Mouse (Mus musculus) left cerebral cortex, adult 8-10 months (tissue): ENCODE measurements around the gene Bcl11b. TPM values are rescaled to one million over a fixed set of nuclear protein-coding genes. Genes with fewer than 3 reads are reported as not detected.

Experiments
- DNase-seq, 2 experiments: peaks; one replicate each; pipeline ENCODE4 v3.0.0; 2022; ENCODE audit warnings: low spot score in 2 of 2
- total RNA-seq, 4 experiments: library from RNA; stranded (reverse); gene quantifications; 2 replicates each; pipeline ENCODE4 v1.2.4; 2022

Bcl11b gene
- total RNA-seq, 4 experiments from 2014 or later, result 82.0 to 102 (median 95.3) TPM

GRCm38 (mm10) chr12:107998746-107999145, 4.7 kb downstream of the Bcl11b start:
- peak in 1 of 2 experiments; percentile 68 for DNase-seq

GRCm38 (mm10) chr12:107997901-107998300, 5.5 kb downstream of the Bcl11b start:
- no peak for DNase-seq

- DNase-seq, result no peak
Observed at GRCm38 (mm10) chr12:107997241-107997640, 6.2 kb downstream of the Bcl11b start.

- DNase-seq, result no peak
Observed at GRCm38 (mm10) chr12:107996773-107997172, 6.6 kb downstream of the Bcl11b start.

GRCm38 (mm10) chr12:107996216-107996615, 7.2 kb downstream of the Bcl11b start:
- DNase-seq, result no peak

- DNase-seq, result no peak
Observed at GRCm38 (mm10) chr12:107994421-107994820, 9.0 kb downstream of the Bcl11b start.

GRCm38 (mm10) chr12:107993029-107993428, 10.4 kb downstream of the Bcl11b start:
- no peak for DNase-seq

- DNase-seq, result no peak
Observed at GRCm38 (mm10) chr12:107991191-107991590, 12.2 kb downstream of the Bcl11b start.

GRCm38 (mm10) chr12:107983211-107983610, 20.2 kb downstream of the Bcl11b start:
- DNase-seq, result no peak

GRCm38 (mm10) chr12:107982306-107982705, 21.1 kb downstream of the Bcl11b start:
- no peak for DNase-seq

GRCm38 (mm10) chr12:107981231-107981630, 22.2 kb downstream of the Bcl11b start:
- no peak for DNase-seq

- DNase-seq, result no peak
Observed at GRCm38 (mm10) chr12:107980261-107980961, 23.0 kb downstream of the Bcl11b start.

GRCm38 (mm10) chr12:107979710-107980260, 23.6 kb downstream of the Bcl11b start:
- no peak for DNase-seq

- no peak for DNase-seq
Observed at GRCm38 (mm10) chr12:107978736-107979255, 24.6 kb downstream of the Bcl11b start.

GRCm38 (mm10) chr12:107978063-107978462, 25.3 kb downstream of the Bcl11b start:
- no peak for DNase-seq

- DNase-seq, result no peak
Observed at GRCm38 (mm10) chr12:107977534-107977933, 25.9 kb downstream of the Bcl11b start.

GRCm38 (mm10) chr12:107977086-107977485, 26.3 kb downstream of the Bcl11b start:
- no peak for DNase-seq

GRCm38 (mm10) chr12:107976571-107977001, 26.8 kb downstream of the Bcl11b start:
- no peak for DNase-seq

- peak in 1 of 2 experiments; percentile 58 for DNase-seq
Observed at GRCm38 (mm10) chr12:107975897-107976570, 27.4 kb downstream of the Bcl11b start.

GRCm38 (mm10) chr12:107975479-107975896, 27.9 kb downstream of the Bcl11b start:
- DNase-seq, result peak in 1 of 2 experiments; percentile 36

- no peak for DNase-seq
Observed at GRCm38 (mm10) chr12:107974504-107974903, 28.9 kb downstream of the Bcl11b start.

- no peak for DNase-seq
Observed at GRCm38 (mm10) chr12:107973556-107974140, 29.8 kb downstream of the Bcl11b start.
